Mouse (Mus musculus) urinary bladder, postnatal 14 days (tissue): ENCODE measurements around the gene Rcn1.

Experiments used
- DNase-seq: peaks from one replicate; pipeline ENCODE4 v3.0.0; 2021; ENCODE audit warnings: low spot score

Rcn1 gene

GRCm38 (mm10) chr2:105399085-105399891, at the start of gene Rcn1:
Gene Rcn1, minus strand, starts transcription at chr2:105399319.
- DNase-seq: peak; percentile 89

- DNase-seq: peak; percentile 15
Observed at GRCm38 (mm10) chr2:105444072-105444471, 45.0 kb upstream of the Rcn1 start.

- DNase-seq: no peak
Observed at GRCm38 (mm10) chr2:105439022-105439421, 39.9 kb upstream of the Rcn1 start.

GRCm38 (mm10) chr2:105438525-105438924, 39.4 kb upstream of the Rcn1 start:
- DNase-seq: no peak

- no peak for DNase-seq
Observed at GRCm38 (mm10) chr2:105432927-105433326, 33.8 kb upstream of the Rcn1 start.

- DNase-seq: no peak
Observed at GRCm38 (mm10) chr2:105430373-105430772, 31.3 kb upstream of the Rcn1 start.

GRCm38 (mm10) chr2:105429899-105430298, 30.8 kb upstream of the Rcn1 start:
- DNase-seq: no peak

- no peak for DNase-seq
Observed at GRCm38 (mm10) chr2:105428467-105428866, 29.3 kb upstream of the Rcn1 start.

- peak; percentile 81 for DNase-seq
Observed at GRCm38 (mm10) chr2:105428029-105428428, 28.9 kb upstream of the Rcn1 start.

- DNase-seq: no peak
Observed at GRCm38 (mm10) chr2:105427447-105427846, 28.3 kb upstream of the Rcn1 start.

GRCm38 (mm10) chr2:105418629-105419227, 19.6 kb upstream of the Rcn1 start:
- no peak for DNase-seq

- DNase-seq: no peak
Observed at GRCm38 (mm10) chr2:105417663-105418062, 18.5 kb upstream of the Rcn1 start.

GRCm38 (mm10) chr2:105416660-105417348, 17.7 kb upstream of the Rcn1 start:
- no peak for DNase-seq

GRCm38 (mm10) chr2:105416046-105416659, 17.0 kb upstream of the Rcn1 start:
- DNase-seq: no peak

- DNase-seq: no peak
Observed at GRCm38 (mm10) chr2:105414309-105414708, 15.2 kb upstream of the Rcn1 start.

GRCm38 (mm10) chr2:105409253-105409652, 10.1 kb upstream of the Rcn1 start:
- DNase-seq: no peak

- DNase-seq: peak; percentile 57
Observed at GRCm38 (mm10) chr2:105408511-105408910, 9.4 kb upstream of the Rcn1 start.

- DNase-seq: no peak
Observed at GRCm38 (mm10) chr2:105402180-105402579, 3.1 kb upstream of the Rcn1 start.

GRCm38 (mm10) chr2:105400558-105400957, 1.4 kb upstream of the Rcn1 start:
- DNase-seq: no peak

- peak; percentile 47 for DNase-seq
Observed at GRCm38 (mm10) chr2:105398636-105399084, 459 bp downstream of the Rcn1 start.

GRCm38 (mm10) chr2:105397446-105398211, 1.5 kb downstream of the Rcn1 start:
- no peak for DNase-seq

- no peak for DNase-seq
Observed at GRCm38 (mm10) chr2:105396066-105396465, 3.1 kb downstream of the Rcn1 start.
